Mouse (Mus musculus): ENCODE measurements around the gene Slc10a6.

DNA sequence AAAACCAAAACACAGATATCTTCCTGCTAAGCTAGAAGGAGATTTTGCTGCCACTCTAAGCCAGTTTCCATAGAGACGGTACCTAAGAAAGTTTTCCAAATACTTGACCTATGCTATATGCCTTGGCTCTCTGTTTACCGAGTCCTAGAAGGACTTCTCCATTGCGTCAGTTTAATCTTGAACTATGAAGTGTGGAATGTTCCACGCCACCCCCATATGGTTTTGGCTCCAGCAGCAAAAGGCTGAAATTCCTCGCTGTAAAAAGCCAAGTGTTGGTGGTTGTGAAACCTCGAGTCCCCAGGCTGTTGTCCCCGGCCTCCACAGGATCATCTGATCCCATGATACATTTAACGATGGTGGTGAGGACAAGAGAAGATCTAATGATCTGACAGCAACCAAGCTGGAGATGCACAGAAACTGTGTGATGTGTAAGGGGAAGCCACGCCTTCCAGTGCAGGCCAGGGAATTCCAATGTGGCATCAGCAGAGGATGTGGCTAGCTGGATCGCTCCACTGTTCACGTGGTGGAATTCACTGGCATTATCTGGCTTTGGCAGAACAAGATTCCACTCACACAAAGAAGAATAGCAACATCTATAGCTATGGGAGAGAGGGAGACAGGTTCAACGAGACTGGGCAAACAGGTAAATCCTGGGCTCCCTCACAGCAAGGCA lies 8.8 kb downstream of the Slc10a6 start:
- no peak for TF ChIP-seq CTCF (IDR thresholded peaks at IDR 0.05; ENCODE audit: extremely low read depth, insufficient read length, insufficient replicate concordance, low read depth, low read length)
- TF ChIP-seq POLR2A (IDR thresholded peaks at IDR 0.05; ENCODE audit: low read depth, low read length): no peak

Measured in small intestine, adult 2 months (tissue).